Mouse (Mus musculus): ENCODE results near the gene Fam189b. TPM values are rescaled to one million over a fixed set of nuclear protein-coding genes. Genes with fewer than 3 reads are reported as not detected.

The Fam189b gene
- polyA plus RNA-seq, 1 experiment from 2014 or later, result 29.9 TPM

DNA sequence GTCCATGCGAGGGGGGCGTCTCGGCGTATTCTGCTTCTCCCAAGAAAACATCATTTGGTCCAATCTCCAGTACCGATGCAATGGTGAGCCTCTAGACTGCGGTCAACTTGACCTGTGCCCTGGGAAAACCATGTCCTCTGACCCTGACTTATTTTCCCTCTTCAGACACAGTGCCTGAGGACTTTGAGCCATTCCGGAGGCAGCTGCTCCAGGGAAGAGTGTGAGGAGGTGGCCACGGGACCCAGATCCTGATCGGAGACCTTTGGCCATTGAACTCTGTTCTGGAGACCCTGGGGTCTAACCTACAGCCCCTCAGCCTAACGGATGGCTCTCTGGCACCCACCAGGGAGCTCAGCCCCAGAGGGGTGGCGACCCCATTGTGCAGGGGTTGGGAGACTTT lies 43.4 kb downstream of the Fam189b start:
- peak overlapping the region; percentile 78 for H3K9ac ChIP-seq
- WGBS, result 8% methylated on average over 11 of the region's 11 CpGs
- H3K36me3 ChIP-seq, result peaks cover 11% of the 10 kb centered on the region
- H3K4me2 ChIP-seq, result peak overlapping the region; percentile 68
- H3K27ac ChIP-seq, result peak overlapping the region; percentile 92
- no peaks in the 10 kb centered on the region for H3K9me3 ChIP-seq
- H3K4me1 ChIP-seq (replicated peaks), result peaks cover 62% of the 10 kb centered on the region
- 0 out of 2 replicates have a peak, but pooled peaks cover 8% of the 10 kb centered on the region for H3K27me3 ChIP-seq
- H3K4me3 ChIP-seq, result peak overlapping the region; percentile 49
- no peak for ATAC-seq (ENCODE audit: low FRiP score)

- peaks cover 62% of the 10 kb centered on the region for H3K4me1 ChIP-seq (replicated peaks)
- H3K4me2 ChIP-seq, result peak within 1 kb of the TSS; percentile 68
- 0 out of 2 replicates have a peak, but pooled peaks cover 8% of the 10 kb centered on the region for H3K27me3 ChIP-seq
- ATAC-seq (ENCODE audit: low FRiP score), result peak; percentile 0
- H3K27ac ChIP-seq, result peak within 1 kb of the TSS; percentile 92
- peak within 1 kb of the TSS; percentile 49 for H3K4me3 ChIP-seq
- 2% methylated on average over 20 of the region's 21 CpGs for WGBS
- peaks cover 7% of the 10 kb centered on the region for H3K36me3 ChIP-seq
- H3K9ac ChIP-seq, result peak within 1 kb of the TSS; percentile 78
- no peaks in the 10 kb centered on the region for H3K9me3 ChIP-seq
Observed at GRCm38 (mm10) chr3:89226900-89227299, 44.0 kb downstream of the Fam189b start, which contains the start of gene Mtx1. Gene Mtx1 (minus strand): TSS chr3:89227088.

GRCm38 (mm10) chr3:89227307-89228179 lies 44.6 kb downstream of the Fam189b start:
- peak overlapping the region; percentile 68 for H3K4me2 ChIP-seq
- WGBS, result 2% methylated on average over 41 of the region's 41 CpGs
- H3K4me1 ChIP-seq (replicated peaks), result peaks cover 62% of the 10 kb centered on the region
- peaks cover 7% of the 10 kb centered on the region for H3K36me3 ChIP-seq
- peak overlapping the region; percentile 49 for H3K4me3 ChIP-seq
- H3K9ac ChIP-seq, result peak overlapping the region; percentile 78
- ATAC-seq (ENCODE audit: low FRiP score), result peak; percentile 56
- H3K9me3 ChIP-seq, result no peaks in the 10 kb centered on the region
- H3K27me3 ChIP-seq, result 0 out of 2 replicates have a peak, but pooled peaks cover 8% of the 10 kb centered on the region
- peak overlapping the region; percentile 92 for H3K27ac ChIP-seq

- peak overlapping the region; percentile 78 for H3K9ac ChIP-seq
- peak overlapping the region; percentile 92 for H3K27ac ChIP-seq
- peak overlapping the region; percentile 68 for H3K4me2 ChIP-seq
- no peaks in the 10 kb centered on the region for H3K9me3 ChIP-seq
- H3K27me3 ChIP-seq, result 0 out of 2 replicates have a peak, but pooled peaks cover 8% of the 10 kb centered on the region
- 0 out of 2 replicates have a peak, but pooled peaks have one; percentile 5 for ATAC-seq (ENCODE audit: low FRiP score)
- peaks cover 55% of the 10 kb centered on the region for H3K4me1 ChIP-seq (replicated peaks)
- WGBS, result under 1% methylated on average over 20 of the region's 20 CpGs
- peak overlapping the region; percentile 49 for H3K4me3 ChIP-seq
- peaks cover 6% of the 10 kb centered on the region for H3K36me3 ChIP-seq
Observed at GRCm38 (mm10) chr3:89228180-89228549, 45.2 kb downstream of the Fam189b start.

DNA sequence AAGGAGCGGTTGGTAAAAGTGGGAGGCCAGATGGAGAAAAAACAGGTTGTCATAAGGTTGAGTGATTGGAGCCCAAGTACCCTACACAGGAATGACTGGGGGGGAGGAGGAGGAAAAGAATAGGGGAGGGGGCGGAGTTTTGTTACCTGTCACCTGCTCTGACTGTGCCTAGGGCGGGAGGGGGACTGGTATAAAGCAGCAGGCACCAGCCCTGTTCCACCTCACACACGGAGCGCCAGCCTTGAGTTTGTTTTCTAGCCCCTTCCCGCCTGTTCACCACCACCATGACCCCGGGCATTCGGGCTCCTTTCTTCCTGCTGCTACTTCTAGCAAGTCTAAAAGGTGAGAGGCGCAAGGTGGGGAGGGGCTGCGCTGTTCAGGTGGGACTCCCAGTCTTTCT lies 45.9 kb downstream of the Fam189b start, which contains the start of gene Muc1:
TSS of gene Muc1 (plus strand) at position 222 of the 400 bp plus-strand sequence.
- Histone ChIP-seq H3K36me3 (peaks cover 11% of the 10 kb centered on the region), H3K9ac (peak within 1 kb of the TSS; percentile 78), H3K9me3 (no peaks in the 10 kb centered on the region), H3K27ac (peak within 1 kb of the TSS; percentile 92), H3K27me3 (0 out of 2 replicates have a peak, but pooled peaks cover 8% of the 10 kb centered on the region), H3K4me1 (replicated peaks) (peaks cover 49% of the 10 kb centered on the region), H3K4me2 (peak within 1 kb of the TSS; percentile 68), H3K4me3 (peak within 1 kb of the TSS; percentile 49)
- 29% methylated on average over 10 of the region's 10 CpGs for WGBS
- ATAC-seq (ENCODE audit: low FRiP score), result no peak

DNA sequence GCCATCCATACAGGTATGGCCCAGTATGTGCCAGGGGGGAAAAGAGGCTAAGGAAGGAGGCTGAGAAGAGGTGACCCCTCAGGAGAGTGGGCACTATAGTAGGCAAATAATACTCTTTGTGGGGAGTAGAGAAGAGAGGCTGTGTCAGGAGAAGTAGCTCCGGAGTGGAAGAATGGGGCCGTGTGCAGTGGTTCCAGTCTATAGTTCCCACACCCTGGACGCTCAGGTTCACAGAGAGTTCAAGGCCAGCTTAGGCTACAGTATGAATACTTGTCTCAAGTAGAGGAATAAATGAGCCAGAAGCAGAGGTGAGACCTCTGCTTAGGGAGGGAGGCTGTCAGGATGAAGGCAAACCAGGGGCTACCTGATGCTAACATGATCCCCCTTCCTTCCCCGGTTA lies 46.3 kb downstream of the Fam189b start:
- WGBS, result 66% methylated on average over 4 of the region's 4 CpGs

DNA sequence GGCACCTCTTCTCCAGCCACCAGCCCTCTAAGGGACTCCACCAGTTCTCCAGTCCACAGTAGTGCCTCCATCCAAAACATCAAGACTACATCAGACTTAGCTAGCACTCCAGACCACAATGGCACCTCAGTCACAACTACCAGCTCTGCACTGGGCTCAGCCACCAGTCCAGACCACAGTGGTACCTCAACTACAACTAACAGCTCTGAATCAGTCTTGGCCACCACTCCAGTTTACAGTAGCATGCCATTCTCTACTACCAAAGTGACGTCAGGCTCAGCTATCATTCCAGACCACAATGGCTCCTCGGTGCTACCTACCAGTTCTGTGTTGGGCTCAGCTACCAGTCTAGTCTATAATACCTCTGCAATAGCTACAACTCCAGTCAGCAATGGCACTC lies 47.6 kb downstream of the Fam189b start:
- Histone ChIP-seq H3K27me3 (0 out of 2 replicates have a peak, but pooled peaks cover 8% of the 10 kb centered on the region), H3K36me3 (peaks cover 28% of the 10 kb centered on the region), H3K9ac (no peak overlapping the region), H3K4me2 (no peak overlapping the region), H3K9me3 (no peaks in the 10 kb centered on the region), H3K27ac (no peak overlapping the region), H3K4me3 (no peak overlapping the region), H3K4me1 (replicated peaks) (peaks cover 32% of the 10 kb centered on the region)
- no peak for ATAC-seq (ENCODE audit: low FRiP score)
- WGBS, result 84% methylated on average over 2 of the region's 2 CpGs

More for the DNA sequence above, 46.3 kb downstream of the Fam189b start:
- H3K27ac ChIP-seq, result no peak overlapping the region
- H3K4me1 ChIP-seq (replicated peaks), result peaks cover 44% of the 10 kb centered on the region
- no peak overlapping the region for H3K4me3 ChIP-seq
- H3K27me3 ChIP-seq, result 0 out of 2 replicates have a peak, but pooled peaks cover 8% of the 10 kb centered on the region
- H3K4me2 ChIP-seq, result peak overlapping the region; percentile 68
- no peaks in the 10 kb centered on the region for H3K9me3 ChIP-seq
- ATAC-seq (ENCODE audit: low FRiP score), result no peak
- H3K36me3 ChIP-seq, result peaks cover 15% of the 10 kb centered on the region
- no peak overlapping the region for H3K9ac ChIP-seq

DNA sequence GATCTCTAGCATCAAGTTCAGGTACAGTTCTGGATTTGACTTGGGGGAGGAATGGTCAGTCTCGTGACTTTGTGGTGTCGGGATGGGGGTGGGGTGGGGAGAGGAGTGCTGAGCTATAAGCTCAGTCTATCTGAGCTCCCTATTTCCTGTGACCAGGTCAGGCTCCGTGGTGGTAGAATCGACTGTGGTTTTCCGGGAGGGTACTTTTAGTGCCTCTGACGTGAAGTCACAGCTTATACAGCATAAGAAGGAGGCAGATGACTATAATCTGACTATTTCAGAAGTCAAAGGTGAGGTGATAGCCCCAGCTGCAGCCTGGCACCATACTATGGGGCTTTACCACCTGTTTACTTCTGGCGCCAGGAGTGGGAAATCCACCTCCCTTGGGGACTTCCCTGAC lies 48.4 kb downstream of the Fam189b start:
- 0 out of 2 replicates have a peak, but pooled peaks cover 8% of the 10 kb centered on the region for H3K27me3 ChIP-seq
- H3K9me3 ChIP-seq, result no peaks in the 10 kb centered on the region
- 81% methylated on average over 7 of the region's 7 CpGs for WGBS
- peaks cover 24% of the 10 kb centered on the region for H3K4me1 ChIP-seq (replicated peaks)
- ATAC-seq (ENCODE audit: low FRiP score), result no peak
- no peak overlapping the region for H3K27ac ChIP-seq
- H3K4me3 ChIP-seq, result no peak overlapping the region
- H3K36me3 ChIP-seq, result peaks cover 36% of the 10 kb centered on the region
- no peak overlapping the region for H3K9ac ChIP-seq
- no peak overlapping the region for H3K4me2 ChIP-seq

- Histone ChIP-seq H3K4me3 (no peak overlapping the region), H3K4me2 (no peak overlapping the region), H3K27ac (no peak overlapping the region), H3K9ac (no peak overlapping the region), H3K4me1 (replicated peaks) (peaks cover 19% of the 10 kb centered on the region), H3K36me3 (peaks cover 41% of the 10 kb centered on the region), H3K27me3 (0 out of 2 replicates have a peak, but pooled peaks cover 8% of the 10 kb centered on the region), H3K9me3 (no peaks in the 10 kb centered on the region)
- no peak for ATAC-seq (ENCODE audit: low FRiP score)
- WGBS, result 80% methylated on average over 16 of the region's 16 CpGs
Observed at GRCm38 (mm10) chr3:89231772-89232275, 48.9 kb downstream of the Fam189b start.

- Histone ChIP-seq H3K4me3 (no peak overlapping the region), H3K9me3 (no peaks in the 10 kb centered on the region), H3K27ac (no peak overlapping the region), H3K4me1 (replicated peaks) (peaks cover 11% of the 10 kb centered on the region), H3K9ac (no peak overlapping the region), H3K27me3 (0 out of 2 replicates have a peak, but pooled peaks cover 8% of the 10 kb centered on the region), H3K36me3 (peaks cover 49% of the 10 kb centered on the region), H3K4me2 (no peak overlapping the region)
- ATAC-seq (ENCODE audit: low FRiP score), result no peak
- WGBS, result 74% methylated on average over 6 of the region's 6 CpGs
Observed at GRCm38 (mm10) chr3:89232614-89233013, 49.7 kb downstream of the Fam189b start.

GRCm38 (mm10) chr3:89233562-89234110 lies 50.7 kb downstream of the Fam189b start:
- ATAC-seq (ENCODE audit: low FRiP score), result no peak
- 0 out of 2 replicates have a peak, but pooled peaks cover 8% of the 10 kb centered on the region for H3K27me3 ChIP-seq
- H3K4me3 ChIP-seq, result no peak overlapping the region
- H3K27ac ChIP-seq, result no peak overlapping the region
- H3K4me2 ChIP-seq, result no peak overlapping the region
- WGBS, result 82% methylated on average over 12 of the region's 14 CpGs
- no peaks in the 10 kb centered on the region for H3K9me3 ChIP-seq
- peaks cover 2% of the 10 kb centered on the region for H3K4me1 ChIP-seq (replicated peaks)
- peaks cover 59% of the 10 kb centered on the region for H3K36me3 ChIP-seq
- no peak overlapping the region for H3K9ac ChIP-seq

GRCm38 (mm10) chr3:89236516-89236915 lies 53.6 kb downstream of the Fam189b start:
- no peak overlapping the region for H3K4me2 ChIP-seq
- no peak for ATAC-seq (ENCODE audit: low FRiP score)
- H3K4me1 ChIP-seq (replicated peaks), result peaks cover under 1% of the 10 kb centered on the region; the same call in 1 of the 2 replicates
- H3K9me3 ChIP-seq, result no peaks in the 10 kb centered on the region
- H3K27ac ChIP-seq, result no peak overlapping the region
- peaks cover 88% of the 10 kb centered on the region for H3K36me3 ChIP-seq
- 94% methylated on average over 10 of the region's 10 CpGs for WGBS
- H3K9ac ChIP-seq, result no peak overlapping the region
- no peak overlapping the region for H3K4me3 ChIP-seq
- H3K27me3 ChIP-seq, result no peaks in the 10 kb centered on the region

Measured in hindbrain, embryonic 13.5 days (tissue).